Mouse (Mus musculus) frontal cortex, adult (tissue): ENCODE data around the gene Rnf26.

Source experiments
- ATAC-seq: cut with Nextera tagmentation; 2 replicates; pipeline ENCODE4 v1.9.2; 2017; ENCODE audit warnings: mild to moderate bottlenecking, moderate library complexity, mixed read lengths; ENCODE audit not compliant: low TSS enrichment

Rnf26 gene

DNA sequence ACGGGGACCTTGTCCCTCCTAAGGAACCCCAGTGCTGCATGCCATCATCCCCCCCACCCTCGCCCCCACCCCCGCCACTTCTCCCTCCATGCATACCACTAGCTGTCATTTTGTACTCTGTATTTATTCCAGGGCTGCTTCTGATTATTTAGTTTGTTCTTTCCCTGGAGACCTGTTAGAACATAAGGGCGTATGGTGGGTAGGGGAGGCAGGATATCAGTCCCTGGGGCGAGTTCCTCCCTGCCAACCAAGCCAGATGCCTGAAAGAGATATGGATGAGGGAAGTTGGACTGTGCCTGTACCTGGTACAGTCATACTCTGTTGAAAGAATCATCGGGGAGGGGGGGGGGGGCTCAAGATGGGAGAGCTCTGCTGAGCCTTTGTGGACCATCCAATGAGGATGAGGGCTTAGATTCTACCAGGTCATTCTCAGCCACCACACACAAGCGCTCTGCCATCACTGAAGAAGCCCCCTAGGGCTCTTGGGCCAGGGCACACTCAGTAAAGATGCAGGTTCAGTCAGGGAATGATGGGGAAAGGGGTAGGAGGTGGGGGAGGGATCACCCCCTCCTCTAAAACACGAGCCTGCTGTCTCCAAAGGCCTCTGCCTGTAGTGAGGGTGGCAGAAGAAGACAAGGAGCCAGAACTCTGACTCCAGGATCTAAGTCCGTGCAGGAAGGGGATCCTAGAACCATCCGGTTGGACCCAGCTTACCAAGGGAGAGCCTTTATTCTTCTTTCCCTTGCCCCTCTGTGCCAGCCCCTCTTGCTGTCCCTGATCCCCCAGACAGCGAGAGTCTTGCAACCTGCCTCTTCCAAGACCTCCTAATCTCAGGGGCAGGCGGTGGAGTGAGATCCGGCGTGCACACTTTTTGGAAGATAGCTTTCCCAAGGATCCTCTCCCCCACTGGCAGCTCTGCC lies 65.5 kb downstream of the Rnf26 start:
- ATAC-seq = no peak

DNA sequence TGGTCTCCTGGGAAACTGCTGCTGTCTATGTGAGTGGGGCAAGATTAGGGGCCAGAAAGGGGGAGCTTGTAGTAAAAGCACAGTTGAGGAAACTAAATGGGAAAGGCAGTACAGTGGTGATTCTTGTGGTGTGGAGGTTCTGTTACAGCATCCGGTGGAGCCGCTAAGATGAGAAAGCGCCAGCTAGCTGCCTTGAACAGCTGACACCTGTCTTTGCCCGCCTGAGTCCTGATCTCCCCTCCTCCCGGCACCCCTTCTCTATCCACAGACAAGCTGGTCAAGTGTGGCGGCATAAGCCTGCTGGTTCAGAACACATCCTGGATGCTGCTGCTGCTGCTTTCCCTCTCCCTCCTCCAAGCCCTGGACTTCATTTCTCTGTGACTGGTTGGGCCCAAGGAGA lies 66.2 kb downstream of the Rnf26 start:
- no peak for ATAC-seq

DNA sequence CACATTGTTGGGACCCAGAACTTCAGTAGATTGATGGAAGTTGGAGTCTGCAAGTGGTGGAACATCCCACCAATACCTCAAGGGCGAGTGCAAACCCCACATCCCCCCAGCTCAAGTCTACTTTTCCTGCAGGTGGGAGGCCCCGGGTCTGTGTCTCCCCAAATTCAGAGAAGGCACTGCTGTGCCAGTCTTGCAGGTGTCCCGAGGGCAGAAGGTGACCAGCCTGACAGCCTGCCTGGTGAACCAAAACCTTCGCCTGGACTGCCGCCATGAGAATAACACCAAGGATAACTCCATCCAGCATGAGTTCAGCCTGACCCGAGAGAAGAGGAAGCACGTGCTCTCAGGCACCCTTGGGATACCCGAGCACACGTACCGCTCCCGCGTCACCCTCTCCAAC lies 66.9 kb downstream of the Rnf26 start:
- ATAC-seq = no peak

DNA sequence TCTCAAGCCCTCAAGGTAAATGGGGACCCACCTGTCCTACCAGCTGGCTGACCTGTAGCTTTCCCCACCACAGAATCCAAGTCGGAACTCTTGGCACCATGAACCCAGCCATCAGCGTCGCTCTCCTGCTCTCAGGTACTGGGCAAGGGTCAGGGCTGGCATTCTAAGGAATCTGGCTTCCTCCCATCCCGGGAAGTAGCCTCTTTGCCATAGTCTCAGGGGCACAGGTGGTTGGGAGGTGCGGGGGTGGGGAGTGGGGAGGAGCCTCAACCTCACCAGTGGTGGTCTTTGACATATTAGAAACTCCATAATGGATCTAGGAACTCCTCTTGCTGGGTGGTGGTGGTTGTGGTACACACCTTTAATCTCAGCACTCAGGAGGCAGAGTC lies 67.4 kb downstream of the Rnf26 start:
- ATAC-seq = no peak
